Comparison of ENCODE assay signal across 24 mouse cellular contexts in the genomic region with DNA sequence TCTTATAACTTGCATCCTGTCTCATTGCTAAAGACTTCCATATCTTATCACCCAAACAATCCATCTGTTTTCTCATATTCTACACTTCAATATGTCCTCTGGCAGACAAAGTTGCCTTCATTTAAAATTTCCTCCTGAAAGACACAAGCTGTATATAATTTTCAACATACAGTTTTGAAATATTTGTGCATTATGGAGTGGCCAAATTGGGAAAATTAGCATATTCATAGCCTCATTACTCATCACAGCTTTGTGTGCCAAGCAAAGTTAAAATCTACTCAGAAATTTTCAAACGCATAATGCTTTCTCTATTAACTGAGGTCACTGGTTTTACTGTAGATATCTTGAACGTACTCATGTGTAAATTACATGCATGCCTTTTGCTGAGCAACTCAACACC.
DNase-seq lines count a peak whose midpoint lies in the region; ATAC-seq lines count a peak whose summit lies in the region.
"Had no signal": no experiment of that assay in that cellular context is flagged by ENCODE, and none has a peak within 500 bp of the region (broad histone marks: within the 10 kb centered on the region; RNA-seq: fewer than 3 reads in every experiment).

No protein-coding gene starts in this region.

- DNase-seq in forebrain, embryonic 14.5 days (ENCODE audit: low spot score) = peak; percentile 1
- no peak for DNase-seq in forebrain, embryonic 11.5 days (ENCODE audit: low spot score)
- DNase-seq in forebrain, embryonic 10.5 days (ENCODE audit: extremely low spot score, low spot score) = no peak
- no peak for DNase-seq in frontal cortex, postnatal 10 days (ENCODE audit: low spot score in 2 of 2)
- DNase-seq in telencephalon, adult 2 months (ENCODE audit: low read depth, low spot score) = peak; percentile 6
- DNase-seq in kidney, postnatal 14 days = no peak
- DNase-seq: adrenal gland, adult 8-10 months; adrenal gland, postnatal 14 days; adrenal gland, postnatal 36 days; B cell, adult 2 months; cerebellum, adult 11-12 months; cerebellum, adult 2 months; cerebellum, adult 9-10 months; cerebellum, postnatal 10 days; cerebellum, postnatal 25 days had no signal

- no peak overlapping the region for H3K27ac ChIP-seq in forebrain, embryonic 14.5 days (ENCODE audit: low read depth, low read length)
- H3K27ac ChIP-seq in forebrain, embryonic 11.5 days (ENCODE audit: low read depth, low read length) = no peak overlapping the region
- H3K27ac ChIP-seq in forebrain, embryonic 16.5 days (ENCODE audit: low read length) = no peak overlapping the region
- no peak overlapping the region for H3K27ac ChIP-seq in forebrain, embryonic 10.5 days
- H3K27ac ChIP-seq: embryonic facial prominence, embryonic 10.5 days; embryonic facial prominence, embryonic 12.5 days had no signal

- H3K4me3 ChIP-seq in forebrain, embryonic 14.5 days (ENCODE audit: low read depth, low read length) = no peak overlapping the region
- no peak overlapping the region for H3K4me3 ChIP-seq in forebrain, embryonic 11.5 days (ENCODE audit: low read depth, low read length)
- H3K4me3 ChIP-seq in forebrain, embryonic 16.5 days (replicated peaks; ENCODE audit: low read length) = no peak overlapping the region
- no peak overlapping the region for H3K4me3 ChIP-seq in forebrain, embryonic 10.5 days
- H3K4me3 ChIP-seq: embryonic facial prominence, embryonic 10.5 days; embryonic facial prominence, embryonic 12.5 days had no signal

- H3K27me3 ChIP-seq in forebrain, embryonic 14.5 days (replicated peaks; ENCODE audit: control insufficient read depth, insufficient read depth, low read length) = no peaks in the 10 kb centered on the region
- H3K27me3 ChIP-seq in forebrain, embryonic 11.5 days (ENCODE audit: control insufficient read depth, insufficient read depth, low read length) = no peaks in the 10 kb centered on the region
- no peaks in the 10 kb centered on the region for H3K27me3 ChIP-seq in forebrain, embryonic 16.5 days (replicated peaks; ENCODE audit: control insufficient read depth, insufficient read depth, low read length)
- H3K27me3 ChIP-seq in forebrain, embryonic 10.5 days (ENCODE audit: poor library complexity, severe bottlenecking) = no peaks in the 10 kb centered on the region
- H3K27me3 ChIP-seq: CH12.LX; embryonic facial prominence, embryonic 12.5 days; Patski had no signal

- H3K9me3 ChIP-seq in forebrain, embryonic 14.5 days (replicated peaks; ENCODE audit: control insufficient read depth, low read length) = no peaks in the 10 kb centered on the region
- no peaks in the 10 kb centered on the region for H3K9me3 ChIP-seq in forebrain, embryonic 11.5 days (ENCODE audit: control insufficient read depth, low read length)
- H3K9me3 ChIP-seq in forebrain, embryonic 16.5 days (ENCODE audit: control insufficient read depth, low read length) = no peaks in the 10 kb centered on the region
- H3K9me3 ChIP-seq in forebrain, embryonic 10.5 days = no peaks in the 10 kb centered on the region
- H3K9me3 ChIP-seq: embryonic facial prominence, embryonic 10.5 days; embryonic facial prominence, embryonic 12.5 days; G1E had no signal

- H3K4me2 ChIP-seq in forebrain, embryonic 14.5 days (ENCODE audit: low read length) = no peak overlapping the region
- H3K4me2 ChIP-seq in forebrain, embryonic 11.5 days (ENCODE audit: low read depth, low read length, severe bottlenecking) = no peak overlapping the region
- no peak overlapping the region for H3K4me2 ChIP-seq in forebrain, embryonic 16.5 days (ENCODE audit: low read length)
- H3K4me2 ChIP-seq: embryonic facial prominence, embryonic 12.5 days had no signal

- H3K9ac ChIP-seq in forebrain, embryonic 14.5 days (ENCODE audit: low read length) = no peak overlapping the region
- no peak overlapping the region for H3K9ac ChIP-seq in forebrain, embryonic 11.5 days (ENCODE audit: low read length)
- no peak overlapping the region for H3K9ac ChIP-seq in forebrain, embryonic 16.5 days (replicated peaks; ENCODE audit: low read depth, low read length)
- H3K9ac ChIP-seq: embryonic facial prominence, embryonic 12.5 days had no signal

- WGBS in forebrain, embryonic 14.5 days = 75% methylated on average over 2 of the region's 2 CpGs
- 83% methylated on average over 2 of the region's 2 CpGs for WGBS in forebrain, embryonic 11.5 days
- 63% methylated on average over 2 of the region's 2 CpGs for WGBS in forebrain, embryonic 16.5 days
- WGBS in forebrain, embryonic 10.5 days = 89% methylated on average over 2 of the region's 2 CpGs

- H3K4me1 ChIP-seq in forebrain, embryonic 14.5 days (ENCODE audit: control insufficient read depth, insufficient read depth, low read length) = no peaks in the 10 kb centered on the region
- H3K4me1 ChIP-seq in forebrain, embryonic 11.5 days (replicated peaks; ENCODE audit: control insufficient read depth, insufficient read depth, low read length) = no peaks in the 10 kb centered on the region
- H3K4me1 ChIP-seq in forebrain, embryonic 16.5 days (replicated peaks; ENCODE audit: control insufficient read depth, insufficient read depth, low read length) = no peaks in the 10 kb centered on the region
- H3K4me1 ChIP-seq in forebrain, embryonic 10.5 days = no peaks in the 10 kb centered on the region
- H3K4me1 ChIP-seq: embryonic facial prominence, embryonic 10.5 days; embryonic facial prominence, embryonic 12.5 days had no signal

- no peaks in the 10 kb centered on the region for H3K36me3 ChIP-seq in forebrain, embryonic 14.5 days (ENCODE audit: control insufficient read depth, insufficient read depth, low read length)
- no peaks in the 10 kb centered on the region for H3K36me3 ChIP-seq in forebrain, embryonic 11.5 days (ENCODE audit: control insufficient read depth, insufficient read depth, low read length)
- no peaks in the 10 kb centered on the region for H3K36me3 ChIP-seq in forebrain, embryonic 16.5 days (ENCODE audit: control insufficient read depth, insufficient read depth)
- H3K36me3 ChIP-seq in forebrain, embryonic 10.5 days (replicated peaks) = no peaks in the 10 kb centered on the region
- H3K36me3 ChIP-seq: embryonic facial prominence, embryonic 10.5 days; embryonic facial prominence, embryonic 12.5 days; G1E had no signal

- no peak for ATAC-seq in forebrain, embryonic 14.5 days
- ATAC-seq in forebrain, embryonic 11.5 days (replicated peaks; ENCODE audit: low FRiP score) = no peak
- ATAC-seq in forebrain, embryonic 16.5 days = peak; percentile 58
- peak; percentile 67 for ATAC-seq in frontal cortex, adult (ENCODE audit: low TSS enrichment)
- ATAC-seq: activated CD4-positive, CD25-positive, alpha-beta regulatory T cell, adult 4 months; CD4-positive, CD25-positive, alpha-beta regulatory T cell, adult 4 months; Patski had no signal

Comparison
In these comparisons a context has a peak if more than half of its experiments do, and no peak if none do; other contexts are left out.
1. ATAC-seq: peak in forebrain, embryonic 16.5 days (single experiment) and frontal cortex, adult (single experiment); none in forebrain, embryonic 14.5 days (single experiment) and forebrain, embryonic 11.5 days (single experiment).
2. DNase-seq: peak in forebrain, embryonic 14.5 days (single experiment) and telencephalon, adult 2 months (single experiment); none in forebrain, embryonic 11.5 days (single experiment), forebrain, embryonic 10.5 days (single experiment), frontal cortex, postnatal 10 days (0 of 2) and kidney, postnatal 14 days (single experiment).